Mouse (Mus musculus): ENCODE results near the gene Tfcp2. TPM values are rescaled to one million over a fixed set of nuclear protein-coding genes. Genes with fewer than 3 reads are reported as not detected.
A peak's percentile ranks its signal among the peaks of the same experiment; 100 is the strongest.
"Not testable (repeated sequence)": the region's sequence is repeated elsewhere in the genome, so short reads cannot be mapped to it uniquely, and the experiment has no call there.

Tfcp2 gene
- polyA plus RNA-seq, 1 experiment = 20.3 TPM

- Histone ChIP-seq H3K4me1 (ENCODE audit: control insufficient read depth, insufficient read depth, low read length) (peaks cover 5% of the 10 kb centered on the region), H3K4me3 (ENCODE audit: insufficient read depth, low read length) (no peak overlapping the region), H3K27ac (ENCODE audit: insufficient read depth, low read length) (no peak overlapping the region)
- TF ChIP-seq POLR2A (IDR thresholded peaks at IDR 0.05; ENCODE audit: low read depth, low read length) (no peak), CTCF (IDR thresholded peaks at IDR 0.05; ENCODE audit: borderline replicate concordance, insufficient read depth, low read length) (no peak)
Observed at GRCm38 (mm10) chr15:100491966-100492365, 59.8 kb downstream of the Tfcp2 start.

GRCm38 (mm10) chr15:100489263-100489662 is 62.5 kb downstream of the Tfcp2 start:
- no peak for TF ChIP-seq CTCF (IDR thresholded peaks at IDR 0.05; ENCODE audit: borderline replicate concordance, insufficient read depth, low read length)
- TF ChIP-seq POLR2A (IDR thresholded peaks at IDR 0.05; ENCODE audit: low read depth, low read length) = no peak
- H3K27ac ChIP-seq (ENCODE audit: insufficient read depth, low read length) = no peak overlapping the region
- H3K4me1 ChIP-seq (ENCODE audit: control insufficient read depth, insufficient read depth, low read length) = peaks cover 5% of the 10 kb centered on the region
- no peak overlapping the region for H3K4me3 ChIP-seq (ENCODE audit: insufficient read depth, low read length)

- not testable (repeated sequence) for H3K4me3 ChIP-seq (ENCODE audit: insufficient read depth, low read length)
Observed at GRCm38 (mm10) chr15:100488297-100488696, 63.5 kb downstream of the Tfcp2 start.

GRCm38 (mm10) chr15:100487050-100487449 is 64.8 kb downstream of the Tfcp2 start:
- Histone ChIP-seq H3K4me1 (ENCODE audit: control insufficient read depth, insufficient read depth, low read length) (0 out of 2 replicates have a peak, but pooled peaks cover 2% of the 10 kb centered on the region), H3K4me3 (ENCODE audit: insufficient read depth, low read length) (no peak overlapping the region), H3K27ac (ENCODE audit: insufficient read depth, low read length) (no peak overlapping the region)
- TF ChIP-seq CTCF (IDR thresholded peaks at IDR 0.05; ENCODE audit: borderline replicate concordance, insufficient read depth, low read length) (no peak), POLR2A (IDR thresholded peaks at IDR 0.05; ENCODE audit: low read depth, low read length) (no peak)

More at GRCm38 (mm10) chr15:100488297-100488696, 63.5 kb downstream of the Tfcp2 start:
- not testable (repeated sequence) for H3K27ac ChIP-seq (ENCODE audit: insufficient read depth, low read length); H3K4me1 ChIP-seq (ENCODE audit: control insufficient read depth, insufficient read depth, low read length)

GRCm38 (mm10) chr15:100486450-100486849 is 65.4 kb downstream of the Tfcp2 start:
- 0 out of 2 replicates have a peak, but pooled peaks cover 2% of the 10 kb centered on the region for H3K4me1 ChIP-seq (ENCODE audit: control insufficient read depth, insufficient read depth, low read length)
- TF ChIP-seq CTCF (IDR thresholded peaks at IDR 0.05; ENCODE audit: borderline replicate concordance, insufficient read depth, low read length) (no peak), POLR2A (IDR thresholded peaks at IDR 0.05; ENCODE audit: low read depth, low read length) (no peak)
- H3K4me3 ChIP-seq (ENCODE audit: insufficient read depth, low read length) = no peak overlapping the region
- no peak overlapping the region for H3K27ac ChIP-seq (ENCODE audit: insufficient read depth, low read length)

GRCm38 (mm10) chr15:100485576-100485975 is 66.2 kb downstream of the Tfcp2 start:
- Histone ChIP-seq H3K27ac (ENCODE audit: insufficient read depth, low read length) (no peak overlapping the region), H3K4me3 (ENCODE audit: insufficient read depth, low read length) (no peak overlapping the region), H3K4me1 (ENCODE audit: control insufficient read depth, insufficient read depth, low read length) (0 out of 2 replicates have a peak, but pooled peaks cover under 1% of the 10 kb centered on the region)
- TF ChIP-seq POLR2A (IDR thresholded peaks at IDR 0.05; ENCODE audit: low read depth, low read length) (no peak), CTCF (IDR thresholded peaks at IDR 0.05; ENCODE audit: borderline replicate concordance, insufficient read depth, low read length) (no peak)

GRCm38 (mm10) chr15:100478925-100479324 is 72.9 kb downstream of the Tfcp2 start:
- TF ChIP-seq POLR2A (IDR thresholded peaks at IDR 0.05; ENCODE audit: low read depth, low read length) = no peak
- TF ChIP-seq CTCF (IDR thresholded peaks at IDR 0.05; ENCODE audit: borderline replicate concordance, insufficient read depth, low read length) = no peak
- Histone ChIP-seq H3K4me1 (ENCODE audit: control insufficient read depth, insufficient read depth, low read length) (no peaks in the 10 kb centered on the region), H3K4me3 (ENCODE audit: insufficient read depth, low read length) (no peak overlapping the region), H3K27ac (ENCODE audit: insufficient read depth, low read length) (no peak overlapping the region)

- TF ChIP-seq CTCF (IDR thresholded peaks at IDR 0.05; ENCODE audit: borderline replicate concordance, insufficient read depth, low read length) = no peak
- TF ChIP-seq POLR2A (IDR thresholded peaks at IDR 0.05; ENCODE audit: low read depth, low read length) = no peak
- Histone ChIP-seq H3K4me3 (ENCODE audit: insufficient read depth, low read length) (no peak overlapping the region), H3K27ac (ENCODE audit: insufficient read depth, low read length) (no peak overlapping the region), H3K4me1 (ENCODE audit: control insufficient read depth, insufficient read depth, low read length) (no peaks in the 10 kb centered on the region)
Observed at GRCm38 (mm10) chr15:100478351-100478750, 73.5 kb downstream of the Tfcp2 start.

- H3K27ac ChIP-seq (ENCODE audit: insufficient read depth, low read length) = no peak overlapping the region
- H3K4me3 ChIP-seq (ENCODE audit: insufficient read depth, low read length) = no peak overlapping the region
- H3K4me1 ChIP-seq (ENCODE audit: control insufficient read depth, insufficient read depth, low read length) = no peaks in the 10 kb centered on the region
- TF ChIP-seq CTCF (IDR thresholded peaks at IDR 0.05; ENCODE audit: borderline replicate concordance, insufficient read depth, low read length) = no peak
- TF ChIP-seq POLR2A (IDR thresholded peaks at IDR 0.05; ENCODE audit: low read depth, low read length) = no peak
Observed at GRCm38 (mm10) chr15:100473926-100474503, 77.8 kb downstream of the Tfcp2 start.

GRCm38 (mm10) chr15:100470037-100470436 is 81.8 kb downstream of the Tfcp2 start:
- H3K27ac ChIP-seq (ENCODE audit: insufficient read depth, low read length) = no peak overlapping the region
- H3K4me1 ChIP-seq (ENCODE audit: control insufficient read depth, insufficient read depth, low read length) = no peaks in the 10 kb centered on the region
- peak overlapping the region; percentile 63; the same call in 1 of the 2 replicates for H3K4me3 ChIP-seq (ENCODE audit: insufficient read depth, low read length)
- TF ChIP-seq POLR2A (IDR thresholded peaks at IDR 0.05; ENCODE audit: low read depth, low read length) (no peak), CTCF (IDR thresholded peaks at IDR 0.05; ENCODE audit: borderline replicate concordance, insufficient read depth, low read length) (no peak)
